Mouse (Mus musculus) adrenal gland, postnatal 36 days (tissue): ENCODE data around the gene Tat. TPM values are rescaled to one million over a fixed set of nuclear protein-coding genes. Genes with fewer than 3 reads are reported as not detected.

Experiments used
- DNase-seq, 2 experiments: peaks; one replicate each; pipeline ENCODE4 v3.0.0; 2021; ENCODE audit warnings: mixed read lengths in 1 of 2
- long read RNA-seq, 2 experiments: library from polyadenylated mRNA; stranded (forward); transcript quantifications; one replicate each; pipeline ENCODE4 v2.0.0; 2021; ENCODE audit warnings: borderline sequencing depth in 2 of 2
- total RNA-seq, 2 experiments: library from RNA; stranded (reverse); gene quantifications; 2 replicates each; pipeline ENCODE4 v1.2.3; 2021

Gene Tat
- 1 to 10 TPM in 1 of 2 experiments, under 1 TPM in 1; 0.10 to 1.5 TPM for total RNA-seq
- long read RNA-seq, experiment 1: 0 reads
- long read RNA-seq, experiment 2, partial matches to known transcripts: 0 of 2 reads
- long read RNA-seq, experiment 2, other reads (novel, unspliced or antisense): 0 of 2 reads

- no peak for DNase-seq
Observed at GRCm38 (mm10) chr8:109990224-109990623, at the start of gene Tat. Tat (plus strand) TSS chr8:109990437.

- DNase-seq: no peak
Observed at GRCm38 (mm10) chr8:109941606-109942360, 48.5 kb upstream of the Tat start.

- no peak for DNase-seq
Observed at GRCm38 (mm10) chr8:109945153-109945632, 45.0 kb upstream of the Tat start.

DNA sequence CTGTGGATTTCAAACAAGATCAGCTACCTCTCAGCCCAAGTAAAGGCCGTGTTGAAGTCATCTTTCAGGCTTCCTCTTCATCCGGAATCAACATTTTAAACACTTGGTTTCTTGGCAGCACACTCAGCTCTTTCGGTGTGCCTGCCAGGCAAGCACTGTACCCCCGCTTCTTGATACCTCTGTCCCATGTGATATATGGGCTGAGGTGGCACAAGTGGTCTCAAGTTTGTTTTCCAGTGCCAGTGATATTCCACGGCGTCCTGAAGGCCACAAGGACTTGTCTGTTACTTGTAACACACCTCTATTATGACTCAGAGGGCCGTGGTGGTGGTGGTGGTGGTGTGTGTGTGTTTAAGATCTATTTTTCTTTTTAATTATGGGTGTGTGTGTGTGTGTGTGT is 44.5 kb upstream of the Tat start:
- DNase-seq: no peak

DNA sequence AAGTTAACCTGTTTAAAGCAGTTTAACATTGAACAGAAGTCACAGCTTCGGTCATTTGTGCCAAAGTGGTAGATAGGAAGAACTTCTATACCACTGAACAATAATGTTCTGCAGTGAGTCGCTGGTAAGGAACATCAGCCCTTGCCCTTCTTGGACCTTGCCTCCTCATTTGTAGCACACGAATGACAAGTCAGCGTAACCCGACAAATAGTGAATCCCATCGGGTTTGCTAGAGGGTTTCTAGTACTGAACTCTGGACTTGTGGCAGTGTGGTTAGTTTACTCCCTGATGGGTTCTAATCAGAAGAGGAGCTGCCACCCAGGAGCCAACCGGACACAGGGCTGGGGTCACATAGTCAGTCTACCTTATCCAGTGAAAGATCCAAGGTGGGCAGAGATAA is 44.0 kb upstream of the Tat start:
- DNase-seq: no peak

DNA sequence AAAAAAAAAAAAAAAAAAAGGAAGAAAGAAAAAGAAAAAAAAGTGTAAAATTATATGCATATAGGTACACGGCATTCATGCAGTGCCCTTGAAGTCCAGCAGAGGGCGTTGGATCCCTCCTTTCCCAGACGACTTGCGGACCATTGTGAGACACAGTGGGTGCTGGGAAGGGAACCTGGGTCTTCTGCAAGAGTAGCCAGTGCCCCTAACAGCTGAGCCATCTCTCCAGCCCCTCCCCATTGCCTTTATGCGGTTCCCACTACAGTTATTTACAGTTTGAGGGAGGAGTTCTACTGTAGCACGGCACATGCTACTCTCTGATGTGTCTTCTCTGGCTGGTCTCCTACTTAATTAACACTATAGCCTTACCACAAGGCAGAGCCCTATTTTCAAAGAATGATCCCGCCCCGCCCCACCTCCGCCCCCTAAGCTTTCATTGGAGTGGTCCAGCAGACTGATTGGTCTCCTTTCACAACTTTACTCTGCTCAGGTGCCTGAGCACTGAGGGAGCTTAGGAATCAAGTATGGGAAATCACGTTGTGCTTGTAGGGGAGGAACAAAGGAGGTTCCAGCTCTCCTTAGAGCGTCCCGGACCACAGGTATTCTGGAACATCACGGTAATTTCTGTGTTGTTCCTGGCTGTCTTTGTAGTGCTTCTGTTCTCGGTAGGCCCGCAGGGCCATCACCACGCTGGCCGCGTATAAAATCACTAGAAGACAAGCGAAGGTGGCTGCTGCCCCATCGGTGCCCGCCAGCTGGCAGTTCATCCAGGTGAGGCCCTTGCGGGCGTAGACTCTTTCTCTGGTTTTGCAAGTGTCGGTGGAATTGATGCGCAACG is 42.6 kb upstream of the Tat start:
- peak; percentile 16 to 27 for DNase-seq

GRCm38 (mm10) chr8:109948285-109948564 is 42.0 kb upstream of the Tat start:
- DNase-seq: no peak

GRCm38 (mm10) chr8:109952171-109952570 is 38.1 kb upstream of the Tat start:
- no peak for DNase-seq

DNA sequence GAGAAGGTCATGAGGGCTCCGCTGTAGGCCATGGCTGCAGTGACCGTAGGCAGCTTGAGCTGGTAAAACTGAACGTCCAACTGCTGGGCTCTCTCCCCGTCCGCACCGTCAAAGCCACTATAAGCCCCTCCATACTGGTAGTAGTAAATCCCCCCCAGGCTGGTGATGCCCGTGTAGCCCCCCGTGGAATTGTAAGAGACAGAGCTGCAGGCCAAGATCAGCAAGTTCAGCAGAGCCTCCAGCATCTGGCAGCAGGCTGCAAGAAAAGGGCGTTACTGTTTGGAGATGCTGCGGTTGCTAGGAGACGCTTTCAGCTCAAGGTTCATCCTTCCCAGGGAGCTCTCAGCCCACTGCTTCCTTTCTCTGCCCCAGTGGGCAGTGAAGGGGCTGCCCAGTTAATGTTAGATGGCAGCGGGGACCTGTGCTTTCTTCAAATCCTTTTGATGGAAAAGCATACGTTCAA is 35.7 kb upstream of the Tat start:
- no peak for DNase-seq

DNA sequence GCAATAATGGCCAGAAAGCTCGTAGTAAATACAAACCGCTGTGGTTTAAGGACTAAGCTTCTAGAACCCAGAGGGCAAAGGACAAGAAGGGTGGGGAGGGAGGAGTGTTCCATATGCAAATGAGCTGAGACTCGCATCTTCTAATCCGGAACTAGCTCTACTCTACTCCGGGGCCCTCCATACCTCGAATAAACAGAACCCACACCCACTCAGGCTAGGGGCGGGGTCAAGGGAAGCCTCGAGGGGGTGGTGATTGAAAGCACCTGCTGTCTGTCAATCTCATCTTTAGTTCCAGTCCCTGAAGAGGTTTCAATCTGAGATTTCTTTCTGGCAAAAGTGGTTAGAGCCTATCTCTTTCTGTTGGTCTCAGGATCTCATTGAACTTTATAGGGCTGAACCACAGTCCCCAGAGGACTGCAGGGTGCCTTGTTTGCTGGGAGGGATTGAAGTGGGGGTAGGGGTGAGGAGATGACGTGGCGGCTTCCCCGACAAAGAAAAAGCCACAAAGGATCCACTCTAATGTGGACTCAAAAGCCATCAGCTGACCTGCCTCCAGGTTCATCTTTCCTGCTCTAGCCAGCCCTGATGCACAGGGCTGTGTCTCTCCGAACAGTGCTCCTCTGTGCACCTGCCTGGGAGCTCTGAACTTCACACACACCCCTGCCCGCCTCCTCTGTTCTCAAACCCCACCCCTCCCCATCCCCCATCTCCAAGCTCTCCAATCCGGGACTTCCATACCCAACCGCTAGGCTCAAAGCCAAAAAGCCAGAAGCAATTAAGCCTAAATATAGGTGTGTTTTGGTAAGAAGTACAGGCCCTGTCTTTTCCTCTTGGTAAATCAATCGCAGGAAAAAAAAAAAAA is 32.8 kb upstream of the Tat start:
- no peak for DNase-seq

DNA sequence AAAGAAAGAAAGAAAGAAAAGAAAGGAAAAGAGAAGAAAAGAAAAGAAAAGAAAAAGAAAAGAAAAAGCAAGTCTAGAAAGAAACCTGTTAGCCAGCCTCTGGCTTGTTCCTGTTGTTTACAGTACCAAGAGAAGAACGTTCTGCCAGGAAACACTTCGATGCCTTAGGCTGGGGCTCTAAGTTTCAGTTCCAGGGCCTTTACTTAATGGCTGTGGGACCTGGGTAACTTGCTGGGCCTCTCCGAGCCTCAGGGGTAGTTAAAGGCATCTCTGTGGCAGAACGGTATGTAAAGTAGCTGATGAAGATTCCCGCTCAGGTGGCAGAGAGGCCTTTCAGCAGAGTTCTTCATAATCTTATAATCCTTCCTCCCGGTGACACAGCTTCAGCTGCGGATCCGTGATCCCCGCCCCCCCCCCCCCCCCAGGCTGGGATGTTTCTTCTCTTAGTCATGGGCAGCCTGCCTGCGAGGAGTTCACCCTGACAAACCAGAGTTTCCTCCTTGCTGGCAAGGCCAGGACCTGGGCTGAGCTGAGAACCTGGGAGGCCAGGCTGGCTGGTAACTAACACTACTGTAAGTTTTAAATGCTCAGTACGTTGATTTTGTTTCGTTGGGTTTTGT is 32.1 kb upstream of the Tat start:
- DNase-seq: peak in 1 of 2 experiments; percentile 41

GRCm38 (mm10) chr8:109959112-109959511 is 31.1 kb upstream of the Tat start:
- no peak for DNase-seq

GRCm38 (mm10) chr8:109961693-109962367 is 28.4 kb upstream of the Tat start, which contains the start of gene Marveld3:
Marveld3 (minus strand) TSS chr8:109962203.
- peak; percentile 27 to 55 for DNase-seq

DNA sequence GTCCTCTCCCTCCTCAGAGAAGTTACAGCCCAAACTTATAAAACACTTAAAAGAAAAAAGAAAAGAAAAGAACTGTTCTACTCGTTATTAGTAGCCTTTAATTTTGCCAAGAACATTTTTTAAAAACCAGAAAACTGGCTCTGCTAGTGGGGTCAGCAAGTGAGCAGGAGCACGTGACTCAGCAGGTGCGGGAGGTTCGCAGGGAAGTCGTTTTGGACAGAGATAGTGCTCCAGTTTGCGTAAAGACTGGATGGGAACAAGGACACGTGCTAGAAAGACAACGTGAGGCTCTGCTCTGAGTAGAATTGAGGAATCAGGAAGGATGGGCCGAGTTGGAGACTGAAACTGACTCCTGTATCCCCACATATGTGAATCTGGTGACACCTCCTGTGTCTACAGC is 27.3 kb upstream of the Tat start:
- DNase-seq: no peak

GRCm38 (mm10) chr8:109963421-109963820 is 26.8 kb upstream of the Tat start:
- DNase-seq: no peak

GRCm38 (mm10) chr8:109964106-109964505 is 26.1 kb upstream of the Tat start:
- no peak for DNase-seq

DNA sequence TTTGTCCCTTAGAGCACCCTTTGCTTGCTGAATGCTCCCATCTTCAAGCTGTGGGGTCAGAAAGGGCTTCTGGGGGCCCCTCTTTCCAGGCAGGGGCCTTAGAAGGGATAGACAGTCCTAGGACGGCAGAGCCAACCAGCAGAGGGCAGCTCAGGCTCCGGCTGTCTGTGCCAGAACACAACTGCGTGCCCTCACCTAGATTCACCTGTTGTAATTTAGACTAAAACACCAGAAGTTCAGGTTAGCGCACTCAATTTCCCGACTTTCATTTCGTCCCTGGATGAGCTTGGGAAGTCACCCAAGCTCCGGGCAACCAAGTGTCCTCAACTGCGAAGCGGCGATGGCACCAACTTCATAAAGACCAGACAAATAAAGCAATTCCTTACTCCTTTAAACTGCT is 21.4 kb upstream of the Tat start:
- DNase-seq: no peak

DNA sequence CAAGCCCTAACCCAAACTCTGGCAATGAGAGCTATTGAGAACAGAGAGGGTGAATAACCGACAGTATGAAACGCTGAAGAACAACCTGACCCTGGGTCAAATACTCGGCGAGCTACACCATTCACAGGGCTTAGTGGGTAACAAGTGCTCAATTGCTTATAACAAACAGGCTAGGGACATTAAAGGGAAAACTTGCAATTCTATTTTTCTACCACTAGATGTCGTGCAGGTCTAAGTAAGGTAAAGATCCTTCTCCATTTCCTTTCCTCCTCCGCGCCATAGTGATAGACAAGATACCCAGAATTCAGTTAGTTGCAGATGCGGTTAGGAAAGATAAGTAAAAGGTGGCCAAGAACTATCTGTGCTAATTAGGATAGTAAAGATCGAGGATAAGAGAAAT is 19.9 kb upstream of the Tat start:
- DNase-seq: no peak

- DNase-seq: no peak
Observed at GRCm38 (mm10) chr8:109972901-109973300, 17.3 kb upstream of the Tat start.

GRCm38 (mm10) chr8:109979339-109979738 is 10.9 kb upstream of the Tat start:
- DNase-seq: no peak
